Mouse (Mus musculus) forebrain, embryonic 14.5 days (tissue): ENCODE results near the gene Sec23ip. TPM values are rescaled to one million over a fixed set of nuclear protein-coding genes. Genes with fewer than 3 reads are reported as not detected.

Experiments used
- ATAC-seq: fragments of 200-750 bp; cut with Nextera tagmentation; 2 replicates; pipeline ENCODE4 v1.8.0; 2017; ENCODE audit warnings: mild to moderate bottlenecking, moderate library complexity
- DNase-seq: peaks from one replicate; pipeline ENCODE4 v3.0.0-alpha.2; 2015; ENCODE audit warnings: low spot score
- H3K27ac ChIP-seq: fragments of 300-500 bp; sonication (generic); 2 replicates; pipeline ENCODE4 v1.5.1; 2014; ENCODE audit warnings: low read depth, mild to moderate bottlenecking, control low read depth, low read length, moderate library complexity
- H3K27me3 ChIP-seq: fragments of 300-500 bp; sonication (generic); replicated peaks from 2 replicates; pipeline ENCODE4 v1.6.1; 2014; ENCODE audit warnings: low read length, control low read depth, mixed read lengths; ENCODE audit not compliant: control insufficient read depth, insufficient read depth
- H3K36me3 ChIP-seq: fragments of 300-500 bp; sonication (generic); 2 replicates; pipeline ENCODE4 v1.6.1; 2014; ENCODE audit warnings: low read length, control low read depth; ENCODE audit not compliant: control insufficient read depth, insufficient read depth
- H3K4me1 ChIP-seq: fragments of 300-500 bp; sonication (generic); 2 replicates; pipeline ENCODE4 v1.6.1; 2014; ENCODE audit warnings: antibody characterized with exemption, low read length, control low read depth; ENCODE audit not compliant: control insufficient read depth, insufficient read depth
- H3K4me2 ChIP-seq: fragments of 300-500 bp; sonication (generic); 2 replicates; pipeline ENCODE4 v1.6.1; 2014; ENCODE audit warnings: mild to moderate bottlenecking, control low read depth, low read length
- H3K4me3 ChIP-seq: fragments of 300-500 bp; sonication (generic); 2 replicates; pipeline ENCODE4 v1.5.1; 2014; ENCODE audit warnings: low read depth, low read length, control low read depth
- H3K9ac ChIP-seq: fragments of 300-500 bp; sonication (generic); 2 replicates; pipeline ENCODE4 v1.6.1; 2014; ENCODE audit warnings: mild to moderate bottlenecking, low read length, control low read depth, moderate library complexity
- H3K9me3 ChIP-seq: fragments of 300-500 bp; sonication (generic); replicated peaks from 2 replicates; pipeline ENCODE4 v1.6.1; 2016; ENCODE audit warnings: low read length, control low read depth, mixed read lengths; ENCODE audit not compliant: control insufficient read depth
- WGBS: fragments of 180-500 bp; shearing (Covaris S2); extraction: QIAGEN DNeasy Blood & Tissue Kit; methylation state at CpG from one replicate; pipeline ENCODE4 v1.1.7; 2014; 5-methylcytosine and 5-hydroxymethylcytosine counted together
- microRNA-seq: library from miRNA; unstranded; fragments of <30 nt; microRNA quantifications from one replicate; pipeline ENCODE4, GENCODE M21; 2016
- polyA plus RNA-seq: library from polyadenylated mRNA; unstranded; fragments of >200 nt; fragmentation: Nextera tagmentation; extraction: Ambion mirVana; gene quantifications from 2 replicates; pipeline ENCODE4 v1.2.1, GENCODE M21; 2014

Gene Sec23ip
- polyA plus RNA-seq, 1 experiment from 2014 or later, result 30.6 TPM

GRCm38 (mm10) chr7:128793464-128793863 lies 48.7 kb downstream of the Sec23ip start:
- WGBS, result 85% methylated on average over 4 of the region's 4 CpGs

GRCm38 (mm10) chr7:128824986-128825563 lies 80.3 kb downstream of the Sec23ip start:
- H3K36me3 ChIP-seq, result no peaks in the 10 kb centered on the region
- no peak overlapping the region for H3K4me2 ChIP-seq
- no peaks in the 10 kb centered on the region for H3K4me1 ChIP-seq
- DNase-seq (no peak), ATAC-seq (no peak)
- 84% methylated on average over 5 of the region's 5 CpGs for WGBS
- H3K9me3 ChIP-seq, result no peaks in the 10 kb centered on the region
- H3K9ac ChIP-seq, result no peak overlapping the region
- H3K4me3 ChIP-seq, result no peak overlapping the region
- no peaks in the 10 kb centered on the region for H3K27me3 ChIP-seq
- no peak overlapping the region for H3K27ac ChIP-seq

More at GRCm38 (mm10) chr7:128793464-128793863, 48.7 kb downstream of the Sec23ip start:
- Histone ChIP-seq H3K9me3 (no peaks in the 10 kb centered on the region), H3K36me3 (no peaks in the 10 kb centered on the region), H3K4me1 (no peaks in the 10 kb centered on the region), H3K27me3 (no peaks in the 10 kb centered on the region), H3K4me2 (no peak overlapping the region), H3K4me3 (no peak overlapping the region), H3K27ac (no peak overlapping the region), H3K9ac (no peak overlapping the region)
- DNase-seq (no peak), ATAC-seq (no peak)

- WGBS, result 80% methylated on average over 12 of the region's 12 CpGs
- no peak overlapping the region for H3K27ac ChIP-seq
- DNase-seq, result no peak
- no peak overlapping the region for H3K4me2 ChIP-seq
- H3K9ac ChIP-seq, result no peak overlapping the region
- no peak overlapping the region for H3K4me3 ChIP-seq
- no peaks in the 10 kb centered on the region for H3K36me3 ChIP-seq
- no peaks in the 10 kb centered on the region for H3K27me3 ChIP-seq
- H3K4me1 ChIP-seq, result no peaks in the 10 kb centered on the region
- ATAC-seq, result no peak
- H3K9me3 ChIP-seq, result no peaks in the 10 kb centered on the region
These were observed 87.8 kb downstream of the Sec23ip start for GRCm38 (mm10) chr7:128832455-128833081.

GRCm38 (mm10) chr7:128833196-128833595 lies 88.5 kb downstream of the Sec23ip start:
- no peak for DNase-seq
- H3K4me1 ChIP-seq, result no peaks in the 10 kb centered on the region
- no peak overlapping the region for H3K4me2 ChIP-seq
- H3K4me3 ChIP-seq, result no peak overlapping the region
- H3K27ac ChIP-seq, result no peak overlapping the region
- H3K9ac ChIP-seq, result no peak overlapping the region
- ATAC-seq, result no peak
- H3K36me3 ChIP-seq, result no peaks in the 10 kb centered on the region
- 87% methylated on average over 4 of the region's 4 CpGs for WGBS
- H3K27me3 ChIP-seq, result no peaks in the 10 kb centered on the region
- no peaks in the 10 kb centered on the region for H3K9me3 ChIP-seq

Small RNA genes lying within 50 kb of the gene (microRNA-seq; reads per million reads assigned to microRNA genes)
- gene Gm25778, result not detected

Other genes starting within 250 kb of the Sec23ip start
- 1.4 and 1.7 TPM in 2 replicates for gene Bag3, start 221.3 kb upstream of the Sec23ip start, polyA plus RNA-seq
- gene Inpp5f, start 133.6 kb upstream of the Sec23ip start, polyA plus RNA-seq, result 257 and 314 TPM in 2 replicates
- 55.6 and 58.1 TPM in 2 replicates for gene Mcmbp, start 4.4 kb upstream of the Sec23ip start, polyA plus RNA-seq